Mouse (Mus musculus): ENCODE measurements at regions not wholly inside any gene's neighbourhood (a gene's known extent, or its start where the extent isn't known, plus 50 kb on each side); places are given as distances from the start of the nearest gene placed in this dataset.

GRCm38 (mm10) chr13:53707548-53707947 lies 234.7 kb upstream of the Msx2 start:
- Histone ChIP-seq H3K27ac (replicated peaks) (no peak overlapping the region), H3K4me3 (replicated peaks) (no peak overlapping the region), H3K9me3 (replicated peaks) (no peaks in the 10 kb centered on the region), H3K4me1 (replicated peaks) (no peaks in the 10 kb centered on the region), H3K4me2 (no peak overlapping the region), H3K9ac (no peak overlapping the region), H3K27me3 (no peaks in the 10 kb centered on the region), H3K36me3 (replicated peaks) (no peaks in the 10 kb centered on the region)
- WGBS (ENCODE audit: insufficient replicate concordance), result 76% methylated on average over 17 of the region's 17 CpGs
- no peak for ATAC-seq (ENCODE audit: insufficient read depth)

GRCm38 (mm10) chr13:53704104-53704503 lies 231.2 kb upstream of the Msx2 start:
- no peak overlapping the region for H3K4me3 ChIP-seq (replicated peaks)
- 55% methylated on average over 11 of the region's 11 CpGs for WGBS (ENCODE audit: insufficient replicate concordance)
- H3K27me3 ChIP-seq, result no peaks in the 10 kb centered on the region

GRCm38 (mm10) chr13:53700236-53700635 lies 227.4 kb upstream of the Msx2 start:
- Histone ChIP-seq H3K9ac (no peak overlapping the region), H3K27me3 (no peaks in the 10 kb centered on the region), H3K36me3 (replicated peaks) (no peaks in the 10 kb centered on the region), H3K27ac (replicated peaks) (no peak overlapping the region), H3K9me3 (replicated peaks) (no peaks in the 10 kb centered on the region), H3K4me1 (replicated peaks) (no peaks in the 10 kb centered on the region), H3K4me2 (no peak overlapping the region), H3K4me3 (replicated peaks) (no peak overlapping the region)
- ATAC-seq (ENCODE audit: insufficient read depth), result no peak
- 49% methylated on average over 3 of the region's 3 CpGs for WGBS (ENCODE audit: insufficient replicate concordance)

More at GRCm38 (mm10) chr13:53704104-53704503, 231.2 kb upstream of the Msx2 start:
- no peak for ATAC-seq (ENCODE audit: insufficient read depth)
- Histone ChIP-seq H3K4me2 (no peak overlapping the region), H3K9ac (no peak overlapping the region), H3K36me3 (replicated peaks) (no peaks in the 10 kb centered on the region), H3K4me1 (replicated peaks) (no peaks in the 10 kb centered on the region), H3K9me3 (replicated peaks) (no peaks in the 10 kb centered on the region), H3K27ac (replicated peaks) (no peak overlapping the region)

- WGBS (ENCODE audit: insufficient replicate concordance), result 58% methylated on average over 6 of the region's 6 CpGs
Observed at GRCm38 (mm10) chr13:53697954-53698353, 225.1 kb upstream of the Msx2 start.

GRCm38 (mm10) chr13:53695385-53695784 lies 222.5 kb upstream of the Msx2 start:
- WGBS (ENCODE audit: insufficient replicate concordance), result 18% methylated on average over 3 of the region's 3 CpGs
- no peaks in the 10 kb centered on the region for H3K4me1 ChIP-seq (replicated peaks)

More at GRCm38 (mm10) chr13:53697954-53698353, 225.1 kb upstream of the Msx2 start:
- Histone ChIP-seq H3K9me3 (replicated peaks) (no peaks in the 10 kb centered on the region), H3K9ac (no peak overlapping the region), H3K36me3 (replicated peaks) (no peaks in the 10 kb centered on the region), H3K27me3 (no peaks in the 10 kb centered on the region), H3K4me2 (no peak overlapping the region), H3K4me1 (replicated peaks) (no peaks in the 10 kb centered on the region), H3K4me3 (replicated peaks) (no peak overlapping the region), H3K27ac (replicated peaks) (no peak overlapping the region)
- ATAC-seq (ENCODE audit: insufficient read depth), result no peak

GRCm38 (mm10) chr13:53688934-53689333 lies 216.1 kb upstream of the Msx2 start:
- H3K9ac ChIP-seq, result no peak overlapping the region
- no peak overlapping the region for H3K27ac ChIP-seq (replicated peaks)
- 29% methylated on average over 8 of the region's 8 CpGs for WGBS (ENCODE audit: insufficient replicate concordance)
- H3K4me1 ChIP-seq (replicated peaks), result no peaks in the 10 kb centered on the region
- ATAC-seq (ENCODE audit: insufficient read depth), result no peak
- H3K27me3 ChIP-seq, result no peaks in the 10 kb centered on the region
- no peaks in the 10 kb centered on the region for H3K9me3 ChIP-seq (replicated peaks)
- H3K4me2 ChIP-seq, result no peak overlapping the region
- H3K36me3 ChIP-seq (replicated peaks), result no peaks in the 10 kb centered on the region
- H3K4me3 ChIP-seq (replicated peaks), result no peak overlapping the region

More at GRCm38 (mm10) chr13:53695385-53695784, 222.5 kb upstream of the Msx2 start:
- Histone ChIP-seq H3K9me3 (replicated peaks) (no peaks in the 10 kb centered on the region), H3K36me3 (replicated peaks) (no peaks in the 10 kb centered on the region), H3K4me2 (no peak overlapping the region), H3K27ac (replicated peaks) (no peak overlapping the region), H3K9ac (no peak overlapping the region), H3K4me3 (replicated peaks) (no peak overlapping the region), H3K27me3 (no peaks in the 10 kb centered on the region)
- no peak for ATAC-seq (ENCODE audit: insufficient read depth)

- WGBS (ENCODE audit: insufficient replicate concordance), result 6% methylated on average over 13 of the region's 13 CpGs
- Histone ChIP-seq H3K9ac (no peak overlapping the region), H3K4me2 (no peak overlapping the region), H3K27ac (replicated peaks) (no peak overlapping the region), H3K9me3 (replicated peaks) (no peaks in the 10 kb centered on the region), H3K36me3 (replicated peaks) (no peaks in the 10 kb centered on the region), H3K27me3 (no peaks in the 10 kb centered on the region), H3K4me3 (replicated peaks) (no peak overlapping the region), H3K4me1 (replicated peaks) (no peaks in the 10 kb centered on the region)
- ATAC-seq (ENCODE audit: insufficient read depth), result no peak
Observed at GRCm38 (mm10) chr13:53688489-53688888, 215.6 kb upstream of the Msx2 start.

- Histone ChIP-seq H3K27ac (replicated peaks) (no peak overlapping the region), H3K4me2 (no peak overlapping the region), H3K27me3 (no peaks in the 10 kb centered on the region), H3K36me3 (replicated peaks) (no peaks in the 10 kb centered on the region), H3K9ac (no peak overlapping the region), H3K4me1 (replicated peaks) (no peaks in the 10 kb centered on the region), H3K9me3 (replicated peaks) (no peaks in the 10 kb centered on the region), H3K4me3 (replicated peaks) (no peak overlapping the region)
- ATAC-seq (ENCODE audit: insufficient read depth), result no peak
- 69% methylated on average over 5 of the region's 5 CpGs for WGBS (ENCODE audit: insufficient replicate concordance)
Observed at GRCm38 (mm10) chr13:53684498-53684897, 211.6 kb upstream of the Msx2 start.

- Histone ChIP-seq H3K9me3 (replicated peaks) (no peaks in the 10 kb centered on the region), H3K4me2 (no peak overlapping the region), H3K4me1 (replicated peaks) (no peaks in the 10 kb centered on the region), H3K27ac (replicated peaks) (no peak overlapping the region), H3K4me3 (replicated peaks) (no peak overlapping the region), H3K36me3 (replicated peaks) (no peaks in the 10 kb centered on the region), H3K27me3 (no peaks in the 10 kb centered on the region), H3K9ac (no peak overlapping the region)
- WGBS (ENCODE audit: insufficient replicate concordance), result 72% methylated on average over 10 of the region's 10 CpGs
- no peak for ATAC-seq (ENCODE audit: insufficient read depth)
Observed at GRCm38 (mm10) chr13:53677187-53677586, 204.3 kb upstream of the Msx2 start.

- Histone ChIP-seq H3K9ac (no peak overlapping the region), H3K36me3 (replicated peaks) (no peaks in the 10 kb centered on the region), H3K27me3 (no peaks in the 10 kb centered on the region), H3K4me1 (replicated peaks) (no peaks in the 10 kb centered on the region), H3K4me3 (replicated peaks) (no peak overlapping the region), H3K9me3 (replicated peaks) (no peaks in the 10 kb centered on the region), H3K27ac (replicated peaks) (no peak overlapping the region), H3K4me2 (no peak overlapping the region)
- 56% methylated on average over 19 of the region's 19 CpGs for WGBS (ENCODE audit: insufficient replicate concordance)
- ATAC-seq (ENCODE audit: insufficient read depth), result no peak
Observed at GRCm38 (mm10) chr13:53670361-53670760, 197.5 kb upstream of the Msx2 start.

- no peak overlapping the region for H3K4me3 ChIP-seq (replicated peaks)
- H3K36me3 ChIP-seq (replicated peaks), result no peaks in the 10 kb centered on the region
- no peaks in the 10 kb centered on the region for H3K9me3 ChIP-seq (replicated peaks)
- no peak for ATAC-seq (ENCODE audit: insufficient read depth)
- H3K27ac ChIP-seq (replicated peaks), result no peak overlapping the region
- no peak overlapping the region for H3K4me2 ChIP-seq
- H3K4me1 ChIP-seq (replicated peaks), result no peaks in the 10 kb centered on the region
- no peak overlapping the region for H3K9ac ChIP-seq
- 63% methylated on average over 4 of the region's 4 CpGs for WGBS (ENCODE audit: insufficient replicate concordance)
- H3K27me3 ChIP-seq, result no peaks in the 10 kb centered on the region
Observed at GRCm38 (mm10) chr13:53667518-53667917, 194.6 kb upstream of the Msx2 start.

- H3K36me3 ChIP-seq (replicated peaks), result no peaks in the 10 kb centered on the region
- no peaks in the 10 kb centered on the region for H3K9me3 ChIP-seq (replicated peaks)
- no peak overlapping the region for H3K4me3 ChIP-seq (replicated peaks)
- ATAC-seq (ENCODE audit: insufficient read depth), result no peak
- 74% methylated on average over 2 of the region's 2 CpGs for WGBS (ENCODE audit: insufficient replicate concordance)
- no peak overlapping the region for H3K9ac ChIP-seq
- no peak overlapping the region for H3K27ac ChIP-seq (replicated peaks)
- H3K4me1 ChIP-seq (replicated peaks), result no peaks in the 10 kb centered on the region
- H3K4me2 ChIP-seq, result no peak overlapping the region
- H3K27me3 ChIP-seq, result no peaks in the 10 kb centered on the region
Observed at GRCm38 (mm10) chr13:53665592-53665991, 192.7 kb upstream of the Msx2 start.
